Mouse (Mus musculus) intestine, embryonic 15.5 days (tissue): ENCODE data around the gene Slc51a. TPM values are rescaled to one million over a fixed set of nuclear protein-coding genes. Genes with fewer than 3 reads are reported as not detected.
A peak's percentile ranks its signal among the peaks of the same experiment; 100 is the strongest.

Source experiments
- ATAC-seq: fragments of 200-750 bp; cut with Nextera tagmentation; 2 replicates; pipeline ENCODE4 v1.8.0; 2017; ENCODE audit warnings: moderate TSS enrichment, moderate library complexity
- H3K27ac ChIP-seq: fragments of 300-500 bp; sonication (generic); 2 replicates; pipeline ENCODE4 v1.5.1; 2015; ENCODE audit warnings: mild to moderate bottlenecking, inconsistent platforms
- H3K27me3 ChIP-seq: fragments of 300-500 bp; sonication (generic); replicated peaks from 2 replicates; pipeline ENCODE4 v1.6.1; 2015; ENCODE audit warnings: inconsistent platforms
- H3K36me3 ChIP-seq: fragments of 300-500 bp; sonication (generic); 2 replicates; pipeline ENCODE4 v1.6.1; 2015; ENCODE audit warnings: inconsistent platforms
- H3K4me1 ChIP-seq: fragments of 300-500 bp; sonication (generic); replicated peaks from 2 replicates; pipeline ENCODE4 v1.6.1; 2015; ENCODE audit warnings: inconsistent platforms
- H3K4me2 ChIP-seq: fragments of 300-500 bp; sonication (generic); replicated peaks from 2 replicates; pipeline ENCODE4 v1.6.1; 2015; ENCODE audit warnings: mild to moderate bottlenecking, inconsistent platforms
- H3K4me3 ChIP-seq: fragments of 300-500 bp; sonication (generic); replicated peaks from 2 replicates; pipeline ENCODE4 v1.5.1; 2015; ENCODE audit warnings: inconsistent platforms
- H3K9ac ChIP-seq: fragments of 300-500 bp; sonication (generic); 2 replicates; pipeline ENCODE4 v1.6.1; 2015; ENCODE audit warnings: inconsistent platforms
- H3K9me3 ChIP-seq: fragments of 300-500 bp; sonication (generic); 2 replicates; pipeline ENCODE4 v1.6.1; 2016; ENCODE audit warnings: inconsistent platforms
- WGBS: fragments of 180-500 bp; shearing (Covaris S2); methylation state at CpG from one replicate; pipeline ENCODE4 v1.1.7; 2015; 5-methylcytosine and 5-hydroxymethylcytosine counted together
- polyA plus RNA-seq: library from polyadenylated mRNA; unstranded; fragments of >200 nt; fragmentation: Nextera tagmentation; extraction: Ambion mirVana; gene quantifications from 2 replicates; pipeline ENCODE4 v1.2.1, GENCODE M21; 2015

The Slc51a gene
- polyA plus RNA-seq, 1 experiment from 2014 or later = 97.1 TPM

DNA sequence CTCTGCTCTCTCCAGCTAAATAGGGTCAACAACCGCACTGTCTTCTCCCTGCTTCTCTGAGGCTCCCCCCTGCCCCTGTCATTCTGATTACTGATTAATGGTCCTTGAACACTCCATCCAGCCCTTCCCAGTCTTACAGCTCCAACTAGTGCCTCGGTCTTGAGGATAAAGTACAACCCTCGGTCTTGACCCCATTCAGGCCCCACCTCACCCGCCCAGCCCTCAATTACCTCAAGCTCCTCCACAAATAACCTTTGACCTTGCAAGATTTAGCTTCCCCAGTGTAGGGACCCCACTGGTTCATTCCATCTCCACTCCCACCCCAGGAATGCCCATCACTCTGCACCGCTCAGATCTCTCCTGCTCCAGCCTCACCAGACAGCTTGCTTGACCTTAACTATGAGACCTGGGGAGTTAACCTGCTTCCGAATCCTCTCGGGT lies 3.2 kb downstream of the Slc51a start:
- 14% methylated on average over 7 of the region's 7 CpGs for WGBS
- H3K4me2 ChIP-seq = peak overlapping the region; percentile 50

DNA sequence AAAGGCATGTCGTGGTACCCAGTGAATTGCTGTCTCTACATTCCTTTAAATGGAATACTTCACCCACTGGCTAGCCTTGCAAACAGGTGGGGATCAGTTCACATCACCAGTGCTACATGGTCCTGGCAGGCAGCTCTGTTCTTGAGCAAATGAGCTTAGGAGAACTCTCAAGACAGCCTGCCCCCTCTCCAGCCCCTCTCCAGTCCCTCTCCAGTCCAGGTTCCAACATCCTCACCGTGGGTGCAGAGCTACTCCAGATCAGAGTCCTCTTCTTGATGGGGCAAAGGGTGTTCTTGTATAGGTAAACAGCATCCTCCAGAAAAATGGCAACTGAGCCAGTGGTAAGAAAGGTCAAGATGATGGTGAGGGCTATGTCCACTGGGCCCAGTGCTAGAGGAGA lies 8.3 kb downstream of the Slc51a start:
- ATAC-seq = no peak
- no peak overlapping the region for H3K27ac ChIP-seq
- H3K36me3 ChIP-seq = no peaks in the 10 kb centered on the region
- WGBS = 79% methylated on average over 2 of the region's 2 CpGs
- H3K27me3 ChIP-seq = no peaks in the 10 kb centered on the region
- H3K9ac ChIP-seq = no peak overlapping the region
- 0 out of 2 replicates have a peak, but pooled peaks cover 2% of the 10 kb centered on the region for H3K4me1 ChIP-seq
- no peak overlapping the region for H3K4me2 ChIP-seq
- no peaks in the 10 kb centered on the region for H3K9me3 ChIP-seq
- no peak overlapping the region for H3K4me3 ChIP-seq

More for the DNA sequence above, 3.2 kb downstream of the Slc51a start:
- Histone ChIP-seq H3K36me3 (no peaks in the 10 kb centered on the region), H3K27ac (peak overlapping the region; percentile 81), H3K9ac (no peak overlapping the region), H3K27me3 (no peaks in the 10 kb centered on the region), H3K4me3 (no peak overlapping the region), H3K9me3 (no peaks in the 10 kb centered on the region), H3K4me1 (0 out of 2 replicates have a peak, but pooled peaks cover 2% of the 10 kb centered on the region)
- peak; percentile 87 for ATAC-seq

DNA sequence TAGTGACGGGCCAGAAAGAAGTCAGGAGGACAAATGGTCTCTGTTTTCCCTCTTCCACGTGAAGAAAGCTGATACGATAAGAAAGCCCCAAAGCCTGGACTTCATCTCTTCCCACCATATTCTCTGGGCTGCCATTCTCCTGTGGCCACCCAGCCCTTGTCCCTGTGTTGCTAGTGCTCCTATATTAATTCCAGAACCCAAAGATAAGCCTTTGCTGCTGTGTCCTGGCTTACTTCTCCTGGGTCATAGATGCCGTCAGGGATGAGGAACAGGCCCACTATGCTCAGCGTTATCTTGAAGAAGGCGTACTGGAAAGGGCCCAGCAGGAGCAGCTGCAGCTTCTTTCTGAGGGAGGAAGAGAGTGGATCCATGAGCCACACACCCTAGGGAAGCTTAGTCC lies 10.4 kb downstream of the Slc51a start:
- WGBS = 78% methylated on average over 6 of the region's 6 CpGs
- H3K9ac ChIP-seq = no peak overlapping the region
- H3K36me3 ChIP-seq = peaks cover 5% of the 10 kb centered on the region; the same call in 1 of the 2 replicates
- no peak overlapping the region for H3K4me2 ChIP-seq
- H3K4me3 ChIP-seq = no peak overlapping the region
- ATAC-seq = no peak
- no peaks in the 10 kb centered on the region for H3K4me1 ChIP-seq
- H3K27me3 ChIP-seq = no peaks in the 10 kb centered on the region
- H3K27ac ChIP-seq = no peak overlapping the region
- no peaks in the 10 kb centered on the region for H3K9me3 ChIP-seq

DNA sequence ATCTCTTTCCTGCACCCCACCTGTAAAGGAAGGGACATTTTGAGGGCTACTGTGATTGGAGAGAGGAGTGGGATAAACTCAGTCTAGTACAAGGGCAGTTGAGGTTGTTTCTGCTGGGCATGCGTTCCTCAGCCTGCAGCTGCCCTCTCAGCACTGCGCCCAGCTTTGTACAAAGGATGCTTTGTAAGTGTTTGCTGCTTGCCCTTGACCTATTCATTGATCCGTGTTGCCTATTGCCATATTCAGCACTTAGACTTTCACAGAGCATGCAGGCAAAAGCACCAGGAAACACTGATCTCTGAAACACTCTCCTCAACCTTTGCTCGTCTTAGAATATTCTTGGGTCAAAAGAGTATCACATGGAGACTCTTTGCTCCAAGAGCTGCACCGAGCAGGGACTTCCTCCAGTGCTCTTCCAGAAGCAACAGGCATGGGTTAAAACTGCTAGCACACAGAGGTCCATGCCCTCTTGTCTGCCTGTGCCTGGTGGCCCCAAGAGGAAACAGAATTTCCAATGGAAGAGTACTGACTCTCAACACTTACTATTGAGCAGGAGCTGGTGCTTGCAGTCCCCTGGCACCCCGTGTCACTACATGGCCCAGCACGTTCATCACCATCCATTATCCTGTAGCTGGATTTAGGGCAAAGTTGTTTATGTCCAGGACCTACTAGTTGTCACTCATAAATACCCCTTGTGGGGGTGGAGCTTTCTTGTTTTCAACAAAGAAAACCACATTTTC lies 15.2 kb downstream of the Slc51a start:
- Histone ChIP-seq H3K4me2 (no peak overlapping the region), H3K27me3 (no peaks in the 10 kb centered on the region), H3K36me3 (peaks cover 15% of the 10 kb centered on the region; the same call in 1 of the 2 replicates), H3K4me1 (no peaks in the 10 kb centered on the region), H3K27ac (no peak overlapping the region), H3K4me3 (no peak overlapping the region), H3K9ac (no peak overlapping the region), H3K9me3 (no peaks in the 10 kb centered on the region)
- ATAC-seq = peak; percentile 12; the same call in 1 of the 2 replicates
- 69% methylated on average over 7 of the region's 7 CpGs for WGBS

DNA sequence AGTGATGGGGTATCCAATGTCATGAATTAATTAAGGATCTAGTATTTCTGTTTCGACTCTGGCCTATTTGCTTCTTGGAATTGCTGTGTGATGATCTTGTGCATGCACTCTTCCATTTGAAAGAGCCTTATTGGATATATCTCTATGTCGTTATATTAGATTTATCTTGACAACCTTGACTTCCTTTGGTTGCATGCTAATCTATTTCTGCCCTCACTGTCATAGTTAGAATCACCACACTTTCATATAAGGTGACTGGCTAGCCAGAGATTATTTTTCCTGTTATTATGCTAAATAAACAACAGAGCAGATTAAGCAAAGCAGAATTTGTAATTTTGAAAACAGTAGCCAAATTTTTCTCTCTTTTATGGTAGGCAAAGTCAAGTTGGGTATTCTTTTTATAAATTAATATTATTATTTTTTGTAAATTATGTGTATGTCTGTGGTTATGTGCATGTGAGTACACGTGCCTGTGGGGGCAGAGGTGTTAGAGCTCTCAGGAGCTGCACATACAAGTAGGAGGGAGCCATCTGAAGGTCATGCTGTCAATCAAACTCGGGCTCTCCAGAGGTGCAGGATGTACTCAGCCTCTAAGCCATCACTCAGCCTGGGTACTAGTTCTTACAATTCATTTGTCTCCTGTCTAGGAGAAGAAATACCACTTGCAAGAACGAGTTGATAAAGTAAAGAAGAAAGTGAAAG lies 18.1 kb downstream of the Slc51a start:
- H3K4me1 ChIP-seq = no peaks in the 10 kb centered on the region
- no peaks in the 10 kb centered on the region for H3K9me3 ChIP-seq
- no peak overlapping the region for H3K4me2 ChIP-seq
- WGBS = 79% methylated on average over 5 of the region's 5 CpGs
- no peak overlapping the region for H3K9ac ChIP-seq
- ATAC-seq = no peak
- H3K27me3 ChIP-seq = no peaks in the 10 kb centered on the region
- H3K27ac ChIP-seq = no peak overlapping the region
- H3K36me3 ChIP-seq = peaks cover 15% of the 10 kb centered on the region; the same call in 1 of the 2 replicates
- no peak overlapping the region for H3K4me3 ChIP-seq

DNA sequence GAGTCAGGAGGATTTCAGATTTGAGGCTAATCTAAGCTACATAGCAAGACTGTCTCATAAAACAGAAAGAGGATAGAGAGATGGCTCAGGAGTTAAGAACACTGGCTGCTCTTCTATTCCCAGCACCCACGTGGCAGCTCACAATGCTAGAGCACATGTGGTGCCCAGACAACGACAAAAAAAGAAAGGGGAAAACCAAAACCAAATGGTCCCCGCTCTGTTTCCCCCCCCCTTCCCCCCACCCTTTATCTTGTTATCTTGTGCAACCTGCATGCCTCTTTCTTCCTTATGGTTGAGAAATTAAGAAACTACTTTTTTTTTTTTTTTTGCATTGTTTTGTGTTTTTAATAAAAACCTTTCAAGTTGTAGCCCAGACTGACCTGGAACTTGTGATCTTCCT lies 19.2 kb downstream of the Slc51a start:
- no peak for ATAC-seq
- Histone ChIP-seq H3K9ac (no peak overlapping the region), H3K9me3 (no peaks in the 10 kb centered on the region), H3K4me3 (no peak overlapping the region), H3K36me3 (peaks cover 15% of the 10 kb centered on the region; the same call in 1 of the 2 replicates), H3K27me3 (no peaks in the 10 kb centered on the region), H3K4me1 (no peaks in the 10 kb centered on the region; the same call in 1 of the 2 replicates), H3K27ac (no peak overlapping the region), H3K4me2 (no peak overlapping the region)
- 82% methylated on average over 3 of the region's 3 CpGs for WGBS

DNA sequence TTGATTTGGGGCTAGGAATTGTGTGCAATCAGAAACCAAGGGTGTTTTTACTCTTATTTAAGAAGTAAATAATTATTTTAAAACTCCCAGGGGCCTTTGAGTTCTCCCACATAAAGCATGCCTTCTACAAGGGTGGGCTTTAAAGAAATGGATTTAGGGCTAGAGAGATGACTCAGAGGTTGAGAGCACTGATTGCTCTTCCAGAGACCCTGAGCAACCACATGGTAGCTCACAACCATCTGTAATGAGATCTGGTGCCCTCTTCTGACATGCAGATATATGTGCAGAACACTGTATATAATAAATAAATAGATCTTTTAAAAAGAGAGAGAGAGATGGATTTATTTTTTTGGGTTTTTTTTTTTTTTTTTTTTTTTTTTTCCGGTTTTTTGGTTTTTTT lies 22.8 kb downstream of the Slc51a start:
- no peak overlapping the region for H3K4me2 ChIP-seq
- no peak overlapping the region for H3K4me3 ChIP-seq
- no peaks in the 10 kb centered on the region for H3K36me3 ChIP-seq
- H3K27me3 ChIP-seq = no peaks in the 10 kb centered on the region
- H3K4me1 ChIP-seq = no peaks in the 10 kb centered on the region; the same call in 1 of the 2 replicates
- no peak overlapping the region for H3K9ac ChIP-seq
- no peak for ATAC-seq
- no peaks in the 10 kb centered on the region for H3K9me3 ChIP-seq
- 0% methylated on average over 1 of the region's 1 CpGs for WGBS
- no peak overlapping the region for H3K27ac ChIP-seq

DNA sequence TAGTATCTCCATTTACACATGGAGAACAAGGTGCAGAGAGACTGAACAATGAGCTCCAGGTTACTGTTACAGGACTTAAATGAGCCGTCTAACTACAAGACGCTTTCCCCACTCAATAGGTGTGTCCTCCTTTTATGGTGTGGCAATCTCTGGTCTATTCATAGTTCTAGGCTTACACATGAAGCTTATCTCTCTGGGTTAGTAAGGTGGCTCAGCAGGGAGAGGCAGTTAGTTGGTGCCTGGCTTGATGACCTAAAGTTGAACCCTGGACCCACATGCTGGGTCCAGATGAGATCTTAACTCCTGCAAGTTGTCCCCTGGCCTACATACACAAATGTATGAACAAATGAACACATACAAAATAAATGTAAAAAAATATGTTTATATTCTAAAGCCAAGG lies 24.3 kb downstream of the Slc51a start:
- H3K4me3 ChIP-seq = no peak overlapping the region
- no peaks in the 10 kb centered on the region for H3K9me3 ChIP-seq
- H3K9ac ChIP-seq = no peak overlapping the region
- 0 out of 2 replicates have a peak, but pooled peaks cover 3% of the 10 kb centered on the region for H3K36me3 ChIP-seq
- peak overlapping the region; percentile 57 for H3K27ac ChIP-seq
- H3K27me3 ChIP-seq = no peaks in the 10 kb centered on the region
- H3K4me1 ChIP-seq = no peaks in the 10 kb centered on the region; the same call in 1 of the 2 replicates
- peak; percentile 95 for ATAC-seq
- no peak overlapping the region for H3K4me2 ChIP-seq
- WGBS = 60% methylated on average over 2 of the region's 2 CpGs

DNA sequence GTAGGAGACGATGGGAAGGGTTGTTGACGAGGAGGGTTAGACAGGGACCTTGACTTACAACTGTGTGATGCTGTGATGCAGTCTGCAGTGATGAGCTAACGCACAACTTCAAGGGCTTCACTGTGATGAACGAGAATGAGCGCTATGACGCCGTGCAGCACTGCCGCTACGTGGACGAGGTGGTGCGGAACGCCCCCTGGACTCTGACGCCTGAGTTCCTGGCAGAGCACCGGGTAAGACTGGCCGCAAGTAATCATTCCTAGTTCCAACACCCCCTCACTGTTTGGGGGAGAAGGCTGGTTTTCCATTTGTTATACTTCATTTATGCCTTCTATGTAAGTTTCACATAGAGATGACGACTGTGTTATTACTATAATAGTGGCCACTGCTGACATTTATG lies 24.7 kb downstream of the Slc51a start:
- H3K4me1 ChIP-seq = no peaks in the 10 kb centered on the region; the same call in 1 of the 2 replicates
- no peaks in the 10 kb centered on the region for H3K9me3 ChIP-seq
- H3K27ac ChIP-seq = peak overlapping the region; percentile 57
- H3K4me2 ChIP-seq = no peak overlapping the region
- no peak overlapping the region for H3K9ac ChIP-seq
- ATAC-seq = peak; percentile 61
- H3K36me3 ChIP-seq = 0 out of 2 replicates have a peak, but pooled peaks cover 3% of the 10 kb centered on the region
- 89% methylated on average over 16 of the region's 16 CpGs for WGBS
- no peaks in the 10 kb centered on the region for H3K27me3 ChIP-seq
- H3K4me3 ChIP-seq = no peak overlapping the region

DNA sequence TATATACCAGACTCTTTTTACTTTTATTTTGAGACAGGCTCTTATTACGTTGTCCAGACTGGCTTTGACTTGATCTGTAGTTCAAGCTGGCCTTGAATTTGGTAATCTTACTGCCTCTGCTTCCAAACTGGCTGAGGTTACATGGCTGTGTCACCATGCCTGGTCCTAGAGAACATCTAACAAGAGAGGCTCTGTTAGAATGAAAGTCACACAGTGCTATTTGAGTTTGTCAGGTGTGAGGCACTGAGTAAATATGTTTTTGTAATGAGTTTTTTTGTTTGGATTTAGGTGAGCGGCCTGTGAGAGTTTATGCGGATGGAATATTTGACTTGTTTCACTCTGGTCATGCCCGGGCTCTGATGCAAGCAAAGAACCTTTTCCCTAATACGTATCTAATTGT lies 26.0 kb downstream of the Slc51a start:
- WGBS = 87% methylated on average over 5 of the region's 5 CpGs
- no peaks in the 10 kb centered on the region for H3K9me3 ChIP-seq
- no peaks in the 10 kb centered on the region for H3K27me3 ChIP-seq
- no peaks in the 10 kb centered on the region; the same call in 1 of the 2 replicates for H3K4me1 ChIP-seq
- H3K4me3 ChIP-seq = no peak overlapping the region
- H3K36me3 ChIP-seq = 0 out of 2 replicates have a peak, but pooled peaks cover 3% of the 10 kb centered on the region
- no peak for ATAC-seq
- no peak overlapping the region for H3K4me2 ChIP-seq
- H3K27ac ChIP-seq = no peak overlapping the region
- H3K9ac ChIP-seq = no peak overlapping the region

DNA sequence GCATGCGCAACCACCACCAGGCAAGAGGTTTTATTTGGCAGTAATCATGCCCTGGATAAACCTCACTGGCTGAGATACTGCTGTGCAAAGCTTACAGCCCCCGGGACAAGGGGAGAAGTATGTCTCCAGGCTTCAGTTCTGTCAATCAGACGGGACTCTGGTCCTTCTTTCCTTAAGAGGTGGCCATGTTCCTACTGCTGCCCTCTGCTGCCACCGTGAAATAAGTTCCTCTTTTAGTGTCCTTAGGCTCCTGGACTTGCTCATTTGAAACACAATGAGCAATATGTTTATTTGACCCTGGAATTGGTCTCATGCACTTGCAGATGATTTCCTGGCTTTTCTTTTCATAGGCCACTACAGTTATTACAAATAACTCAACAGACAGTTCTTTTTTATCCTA lies 27.2 kb downstream of the Slc51a start:
- H3K4me2 ChIP-seq = no peak overlapping the region
- H3K9me3 ChIP-seq = no peaks in the 10 kb centered on the region
- H3K27ac ChIP-seq = no peak overlapping the region
- H3K27me3 ChIP-seq = no peaks in the 10 kb centered on the region
- WGBS = 59% methylated on average over 4 of the region's 4 CpGs
- no peak for ATAC-seq
- H3K9ac ChIP-seq = no peak overlapping the region
- peaks cover 3% of the 10 kb centered on the region; the same call in 1 of the 2 replicates for H3K36me3 ChIP-seq
- no peaks in the 10 kb centered on the region; the same call in 1 of the 2 replicates for H3K4me1 ChIP-seq
- no peak overlapping the region for H3K4me3 ChIP-seq

DNA sequence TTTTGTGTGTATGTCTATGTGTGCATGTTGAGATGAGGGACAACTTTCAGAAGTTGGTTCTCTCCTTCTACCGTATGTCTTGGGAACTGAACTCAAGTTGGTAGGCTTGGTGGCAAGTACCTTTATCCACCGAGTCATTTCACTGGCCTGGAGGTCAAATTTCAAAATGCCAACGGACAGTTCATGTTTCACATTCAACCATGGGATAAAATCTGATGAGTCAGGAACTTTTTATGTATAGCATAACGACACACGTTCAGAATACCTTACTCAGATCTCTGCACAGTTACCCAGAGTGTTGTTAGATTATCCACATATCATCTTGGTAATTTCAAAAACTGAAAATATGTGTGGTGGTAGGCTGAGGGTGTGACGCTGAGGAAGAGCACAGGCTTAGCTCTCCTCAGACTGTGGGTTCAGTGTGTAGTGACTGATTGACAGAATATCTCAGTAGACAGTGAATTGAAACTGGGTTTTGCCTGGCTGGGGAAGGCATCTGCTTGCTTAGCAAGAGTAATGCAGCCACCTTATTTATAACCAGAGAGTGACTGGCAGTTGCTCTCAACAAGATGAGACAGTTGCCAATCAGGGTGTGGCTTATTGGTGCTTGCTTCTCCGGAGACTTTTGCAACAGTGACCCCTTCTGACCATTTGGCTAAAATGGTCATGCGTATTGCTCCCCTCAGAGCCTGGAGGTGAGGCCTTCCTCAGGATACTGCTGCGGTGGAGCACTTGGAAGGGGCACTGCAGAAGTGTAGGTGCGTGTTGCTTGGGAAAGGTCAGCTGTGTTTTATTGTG lies 29.9 kb downstream of the Slc51a start:
- peak; percentile 48; the same call in 1 of the 2 replicates for ATAC-seq

More for the DNA sequence above, 29.9 kb downstream of the Slc51a start:
- H3K36me3 ChIP-seq = peaks cover 7% of the 10 kb centered on the region; the same call in 1 of the 2 replicates
- H3K27me3 ChIP-seq = no peaks in the 10 kb centered on the region
- H3K27ac ChIP-seq = no peak overlapping the region
- H3K4me2 ChIP-seq = no peak overlapping the region
- H3K4me1 ChIP-seq = no peaks in the 10 kb centered on the region
- H3K9ac ChIP-seq = no peak overlapping the region
- H3K9me3 ChIP-seq = no peaks in the 10 kb centered on the region
- WGBS = 63% methylated on average over 10 of the region's 10 CpGs
- H3K4me3 ChIP-seq = no peak overlapping the region
